Mouse (Mus musculus) gastrocnemius, postnatal 25 days (tissue): Measurements from ENCODE around the gene Olfr825. TPM values are rescaled to one million over a fixed set of nuclear protein-coding genes. Genes with fewer than 3 reads are reported as not detected.
"Not testable (repeated sequence)": the region's sequence is repeated elsewhere in the genome, so short reads cannot be mapped to it uniquely, and the experiment has no call there.

Source experiments
- DNase-seq: peaks from one replicate; pipeline ENCODE4 v3.0.0; 2022
- long read RNA-seq, 2 experiments: library from polyadenylated mRNA; stranded (forward); transcript quantifications; one replicate each; pipeline ENCODE4 v2.0.0; 2021
- total RNA-seq, 2 experiments: library from RNA; stranded (reverse); gene quantifications; 1 replicate in 1 of 2; 2 replicates in 1 of 2; pipeline ENCODE4 v1.2.3; 2021

The Olfr825 gene
- not detected for total RNA-seq
- long read RNA-seq, experiment 1: 0 reads
- long read RNA-seq, experiment 2: 0 reads

GRCm38 (mm10) chr10:130166666-130167065, at the start of gene Olfr825:
Olfr825 (minus strand) TSS chr10:130166766.
- DNase-seq: no peak

DNA sequence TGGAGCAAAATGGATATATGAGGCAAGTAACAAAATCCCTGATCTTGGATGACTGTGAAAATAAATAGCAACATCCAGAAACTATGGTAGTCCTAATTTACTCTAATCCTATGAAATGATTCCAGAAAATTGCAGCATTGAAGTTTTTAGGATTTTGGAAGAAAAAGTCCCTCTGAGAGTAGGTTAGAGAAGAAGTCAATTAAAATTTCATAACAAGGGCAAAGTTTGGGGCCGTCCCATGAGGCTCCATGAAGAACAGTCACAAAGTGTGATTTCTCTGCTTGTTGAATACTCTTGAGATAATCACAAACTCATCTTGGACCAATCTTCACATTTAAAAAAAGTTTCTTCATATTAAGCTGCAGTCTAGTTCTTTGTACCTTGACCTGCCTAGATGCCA, 47.7 kb upstream of the Olfr825 start, which contains the start of gene Olfr827:
Gene Olfr827, minus strand, starts transcription at position 101 of the 400 bp plus-strand sequence.
- no peak for DNase-seq

DNA sequence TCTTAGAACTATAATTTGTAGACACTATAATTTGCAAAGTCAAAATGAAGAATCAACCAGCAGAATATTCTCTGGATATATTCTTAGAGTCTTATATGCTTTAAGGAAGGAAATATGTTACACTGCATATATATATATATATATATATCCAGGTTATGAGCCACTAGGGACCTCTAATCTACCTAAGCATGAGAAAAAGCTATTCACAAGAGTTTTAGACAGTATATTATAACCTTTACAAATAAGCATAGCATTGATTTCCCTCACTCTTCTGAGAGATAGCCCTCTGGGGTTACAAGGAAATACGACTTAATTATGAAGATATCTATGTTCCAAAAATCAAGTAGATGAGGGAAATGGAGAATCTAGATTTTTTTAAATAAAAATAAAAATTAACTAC, 17.5 kb upstream of the Olfr825 start, which contains the start of gene Olfr826:
Gene Olfr826, minus strand, starts transcription at position 101 of the 400 bp plus-strand sequence.
- DNase-seq: no peak

DNA sequence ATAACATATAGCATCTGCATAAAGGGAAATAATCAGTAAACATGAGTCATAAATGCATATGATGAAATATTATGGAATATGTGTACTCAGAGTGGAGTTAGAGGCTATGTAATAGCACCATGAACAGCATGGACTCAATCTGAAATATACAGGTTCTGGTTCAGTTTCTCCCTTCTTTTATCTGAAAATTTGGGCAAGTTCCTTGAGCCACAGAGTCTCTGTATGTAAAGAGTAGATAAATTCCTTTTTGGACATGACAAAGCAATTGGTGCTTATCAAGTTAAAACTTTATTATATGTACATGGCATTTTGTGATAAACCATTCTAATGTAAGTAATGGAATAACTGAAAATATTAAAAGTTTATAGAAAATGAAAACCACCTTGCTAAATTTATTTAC, 1.4 kb downstream of the Olfr825 start:
- no peak for DNase-seq

DNA sequence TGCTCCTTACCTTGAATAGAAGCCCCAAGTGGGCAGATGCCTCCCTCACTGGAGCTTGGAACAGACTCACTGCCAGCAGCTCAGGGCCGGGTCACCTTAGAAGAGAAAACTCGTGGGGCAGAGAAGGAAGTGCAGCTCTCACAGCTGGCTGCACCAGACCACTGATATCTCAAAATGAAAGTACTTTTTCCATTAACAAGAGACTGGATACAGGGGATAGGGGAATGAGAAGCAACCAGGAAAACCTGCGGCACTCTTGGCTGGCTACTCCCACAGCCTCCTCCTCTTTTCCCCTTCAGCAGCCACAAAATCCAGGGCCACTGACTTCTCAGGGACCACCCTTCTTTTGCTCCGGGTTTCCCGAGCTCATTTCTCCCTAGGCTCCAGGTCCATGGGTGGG, 22.4 kb downstream of the Olfr825 start:
- DNase-seq: no peak

DNA sequence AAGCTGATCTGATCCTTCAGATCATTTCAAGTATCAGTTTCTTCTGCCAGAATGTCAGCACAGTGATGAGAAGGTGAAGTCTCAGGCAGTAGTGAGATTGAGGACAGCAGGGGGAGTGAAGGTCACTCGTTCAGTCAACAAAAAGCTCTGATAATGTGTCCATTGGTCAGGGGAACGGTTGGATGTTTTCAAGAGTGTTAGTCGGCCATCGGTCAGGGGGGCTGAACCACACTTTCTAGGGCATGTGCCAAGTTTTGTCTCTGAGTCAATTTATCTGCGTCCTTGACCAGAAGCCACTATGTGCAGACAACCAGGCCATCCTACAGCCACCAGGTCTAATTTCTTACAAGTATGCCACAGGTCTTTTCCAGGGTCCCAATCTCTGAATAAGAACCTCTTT, 24.1 kb downstream of the Olfr825 start:
- not testable (repeated sequence) for DNase-seq

DNA sequence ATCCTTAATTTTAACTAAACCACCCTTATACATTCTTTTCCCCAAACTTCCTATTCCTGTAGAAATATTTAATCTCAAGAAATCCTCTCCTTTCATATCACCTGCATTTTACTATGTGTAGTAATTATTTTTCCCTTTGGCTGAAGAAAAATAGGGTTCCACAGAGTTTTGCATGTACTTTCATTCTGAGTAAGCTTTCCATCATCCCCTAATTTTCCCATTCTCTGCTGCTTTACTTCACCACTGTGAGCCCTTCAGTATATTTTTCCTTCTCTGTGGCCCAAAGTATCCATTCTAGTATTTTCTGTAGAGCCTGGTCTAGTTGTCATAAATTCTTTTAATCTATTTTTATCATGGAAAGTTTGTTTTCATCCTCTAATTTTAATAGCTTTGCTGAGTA, 31.8 kb downstream of the Olfr825 start:
- no peak for DNase-seq

DNA sequence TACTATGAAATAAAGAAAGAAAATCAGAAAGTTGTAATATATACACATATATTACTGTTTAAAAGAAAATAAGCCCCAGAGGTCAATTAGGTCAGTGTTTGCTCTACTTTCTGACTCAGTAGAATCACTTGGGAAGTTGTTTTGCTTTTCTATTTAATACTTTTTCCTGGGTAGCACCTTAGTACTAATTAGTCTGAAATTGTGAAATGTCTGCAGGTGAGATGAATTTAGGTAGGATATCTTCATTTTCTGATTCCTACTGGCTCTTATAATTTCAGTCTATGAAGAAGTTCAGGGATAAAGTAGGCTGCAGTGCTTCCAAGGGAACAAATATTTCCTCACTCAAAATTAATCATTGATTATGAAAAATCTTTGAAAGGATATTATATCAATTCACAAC, 36.7 kb downstream of the Olfr825 start, which contains the start of gene Olfr824:
Gene Olfr824, minus strand, starts transcription at position 101 of the 400 bp plus-strand sequence.
- DNase-seq: not testable (repeated sequence)

GRCm38 (mm10) chr10:130116045-130116444, 50.5 kb downstream of the Olfr825 start:
- DNase-seq: not testable (repeated sequence)

DNA sequence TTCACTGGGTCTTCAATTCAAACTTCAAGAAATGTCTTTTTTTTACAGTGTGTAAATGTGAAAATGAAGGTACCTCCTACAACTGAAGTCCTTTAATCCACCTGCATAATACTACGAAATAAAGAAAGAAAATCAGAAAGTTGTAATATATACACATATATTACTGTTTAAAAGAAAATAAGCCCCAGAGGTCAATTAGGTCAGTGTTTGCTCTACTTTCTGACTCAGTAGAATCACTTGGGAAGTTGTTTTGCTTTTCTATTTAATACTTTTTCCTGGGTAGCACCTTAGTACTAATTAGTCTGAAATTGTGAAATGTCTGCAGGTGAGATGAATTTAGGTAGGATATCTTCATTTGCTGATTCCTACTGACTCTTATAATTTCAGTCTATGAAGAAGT, 51.3 kb downstream of the Olfr825 start, which contains the start of gene Olfr823:
Gene Olfr823, minus strand, starts transcription at position 101 of the 400 bp plus-strand sequence.
- not testable (repeated sequence) for DNase-seq

Other genes with a start within 250 kb of the Olfr825 start
- not detected for gene Olfr818, start 217.7 kb downstream of the Olfr825 start, total RNA-seq
- not detected for gene Olfr819, start 199.5 kb downstream of the Olfr825 start, total RNA-seq
- gene Olfr247, start 190.6 kb downstream of the Olfr825 start, total RNA-seq: not detected
- not detected for gene Gm10310, start 181.7 kb downstream of the Olfr825 start, total RNA-seq
- not detected for gene Olfr820, start 154.1 kb downstream of the Olfr825 start, total RNA-seq
- gene Olfr821, start 136.4 kb downstream of the Olfr825 start, total RNA-seq: not detected
- gene Olfr822, start 95.6 kb downstream of the Olfr825 start, total RNA-seq: not detected
- gene Olfr823, start 51.4 kb downstream of the Olfr825 start, total RNA-seq: not detected
- not detected for gene Olfr824, start 36.8 kb downstream of the Olfr825 start, total RNA-seq
- gene Olfr826, start 17.4 kb upstream of the Olfr825 start, total RNA-seq: not detected
- gene Olfr827, start 47.6 kb upstream of the Olfr825 start, total RNA-seq: not detected
- not detected for gene Neurod4, start 113.5 kb upstream of the Olfr825 start, total RNA-seq
- under 1 TPM in 1 of 2 experiments, not detected in 1; 0.96 TPM for gene Tespa1, start 156.1 kb upstream of the Olfr825 start, total RNA-seq
- gene Vmn2r84, start 227.6 kb upstream of the Olfr825 start, total RNA-seq: not detected